Mouse (Mus musculus) neural tube, embryonic 14.5 days (tissue): Measurements from ENCODE around the gene Lrrc8c. TPM values are rescaled to one million over a fixed set of nuclear protein-coding genes. Genes with fewer than 3 reads are reported as not detected.

ENCODE experiments used
- ATAC-seq: fragments of 200-750 bp; cut with Nextera tagmentation; 2 replicates; pipeline ENCODE4 v1.8.0; 2017; ENCODE audit warnings: low read depth, mild to moderate bottlenecking, moderate TSS enrichment, moderate library complexity
- H3K27ac ChIP-seq: fragments of 300-500 bp; sonication (generic); 2 replicates; pipeline ENCODE4 v1.5.1; 2014; ENCODE audit warnings: low read depth, mild to moderate bottlenecking, control low read depth, low read length, moderate library complexity, mixed read lengths
- H3K27me3 ChIP-seq: fragments of 300-500 bp; sonication (generic); 2 replicates; pipeline ENCODE4 v1.6.1; 2014; ENCODE audit warnings: low read length; ENCODE audit not compliant: control insufficient read depth, insufficient read depth
- H3K36me3 ChIP-seq: fragments of 300-500 bp; sonication (generic); 2 replicates; pipeline ENCODE4 v1.6.1; 2014; ENCODE audit warnings: low read length, mixed read lengths; ENCODE audit not compliant: control insufficient read depth, insufficient read depth
- H3K4me1 ChIP-seq: fragments of 300-500 bp; sonication (generic); 2 replicates; pipeline ENCODE4 v1.6.1; 2014; ENCODE audit warnings: low read length; ENCODE audit not compliant: control insufficient read depth, insufficient read depth
- H3K4me2 ChIP-seq: fragments of 300-500 bp; sonication (generic); 2 replicates; pipeline ENCODE4 v1.6.1; 2014; ENCODE audit warnings: mild to moderate bottlenecking, low read depth, low read length, control low read depth
- H3K4me3 ChIP-seq: fragments of 300-500 bp; sonication (generic); 2 replicates; pipeline ENCODE4 v1.5.1; 2014; ENCODE audit warnings: low read depth, low read length, control low read depth, mixed read lengths
- H3K9ac ChIP-seq: fragments of 300-500 bp; sonication (generic); replicated peaks from 2 replicates; pipeline ENCODE4 v1.6.1; 2014; ENCODE audit warnings: low read depth, mild to moderate bottlenecking, control low read depth, low read length, mixed read lengths
- H3K9me3 ChIP-seq: fragments of 300-500 bp; sonication (generic); 2 replicates; pipeline ENCODE4 v1.6.1; 2016; ENCODE audit warnings: low read length; ENCODE audit not compliant: control insufficient read depth
- WGBS: fragments of 180-500 bp; shearing (Covaris S2); extraction: QIAGEN DNeasy Blood & Tissue Kit; methylation state at CpG from one replicate; pipeline ENCODE4 v1.1.7; 2014; 5-methylcytosine and 5-hydroxymethylcytosine counted together
- polyA plus RNA-seq: library from polyadenylated mRNA; unstranded; fragments of >200 nt; fragmentation: Nextera tagmentation; extraction: Ambion mirVana; gene quantifications from 2 replicates; pipeline ENCODE4 v1.2.1, GENCODE M21; 2014

Gene Lrrc8c
- polyA plus RNA-seq, 1 experiment from 2014 or later: 14.2 TPM

GRCm38 (mm10) chr5:105558517-105558916 lies 39.3 kb downstream of the Lrrc8c start:
- H3K4me3 ChIP-seq: no peak overlapping the region
- H3K36me3 ChIP-seq: no peaks in the 10 kb centered on the region
- H3K4me1 ChIP-seq: no peaks in the 10 kb centered on the region
- no peak overlapping the region for H3K27ac ChIP-seq
- 92% methylated on average over 4 of the region's 4 CpGs for WGBS
- no peak for ATAC-seq
- no peak overlapping the region for H3K4me2 ChIP-seq
- H3K9ac ChIP-seq: no peak overlapping the region
- H3K27me3 ChIP-seq: no peaks in the 10 kb centered on the region
- H3K9me3 ChIP-seq: no peaks in the 10 kb centered on the region

GRCm38 (mm10) chr5:105561926-105562325 lies 42.7 kb downstream of the Lrrc8c start:
- no peak for ATAC-seq
- Histone ChIP-seq H3K27me3 (no peaks in the 10 kb centered on the region), H3K36me3 (no peaks in the 10 kb centered on the region), H3K4me1 (no peaks in the 10 kb centered on the region), H3K9me3 (no peaks in the 10 kb centered on the region), H3K4me3 (no peak overlapping the region), H3K4me2 (no peak overlapping the region), H3K9ac (no peak overlapping the region), H3K27ac (no peak overlapping the region)

- no peak overlapping the region for H3K4me3 ChIP-seq
- no peaks in the 10 kb centered on the region for H3K9me3 ChIP-seq
- no peaks in the 10 kb centered on the region for H3K36me3 ChIP-seq
- H3K27me3 ChIP-seq: no peaks in the 10 kb centered on the region
- no peak for ATAC-seq
- no peak overlapping the region for H3K9ac ChIP-seq
- no peak overlapping the region for H3K27ac ChIP-seq
- WGBS: 91% methylated on average over 4 of the region's 4 CpGs
- H3K4me1 ChIP-seq: no peaks in the 10 kb centered on the region
- no peak overlapping the region for H3K4me2 ChIP-seq
These were observed 45.6 kb downstream of the Lrrc8c start for GRCm38 (mm10) chr5:105564761-105565160.

- Histone ChIP-seq H3K9me3 (no peaks in the 10 kb centered on the region), H3K4me3 (no peak overlapping the region), H3K9ac (no peak overlapping the region), H3K27ac (no peak overlapping the region), H3K4me1 (no peaks in the 10 kb centered on the region), H3K4me2 (no peak overlapping the region), H3K36me3 (no peaks in the 10 kb centered on the region), H3K27me3 (no peaks in the 10 kb centered on the region)
- WGBS: 92% methylated on average over 4 of the region's 4 CpGs
- no peak for ATAC-seq
These were observed 46.6 kb downstream of the Lrrc8c start for GRCm38 (mm10) chr5:105565824-105566223.

- no peak for ATAC-seq
- WGBS: 61% methylated on average over 7 of the region's 7 CpGs
- H3K4me2 ChIP-seq: no peak overlapping the region
These were observed 47.7 kb downstream of the Lrrc8c start for GRCm38 (mm10) chr5:105566852-105567412.

GRCm38 (mm10) chr5:105568043-105568747 lies 49.0 kb downstream of the Lrrc8c start:
- Histone ChIP-seq H3K27ac (no peak overlapping the region), H3K4me3 (no peak overlapping the region), H3K27me3 (no peaks in the 10 kb centered on the region), H3K4me2 (no peak overlapping the region), H3K4me1 (no peaks in the 10 kb centered on the region), H3K36me3 (no peaks in the 10 kb centered on the region), H3K9me3 (no peaks in the 10 kb centered on the region), H3K9ac (no peak overlapping the region)
- no peak for ATAC-seq
- 74% methylated on average over 6 of the region's 6 CpGs for WGBS

More at GRCm38 (mm10) chr5:105566852-105567412, 47.7 kb downstream of the Lrrc8c start:
- Histone ChIP-seq H3K9me3 (no peaks in the 10 kb centered on the region), H3K4me1 (no peaks in the 10 kb centered on the region), H3K4me3 (no peak overlapping the region), H3K27ac (no peak overlapping the region), H3K36me3 (no peaks in the 10 kb centered on the region), H3K27me3 (no peaks in the 10 kb centered on the region), H3K9ac (no peak overlapping the region)

- no peak overlapping the region for H3K4me2 ChIP-seq
- H3K36me3 ChIP-seq: no peaks in the 10 kb centered on the region
- H3K9me3 ChIP-seq: no peaks in the 10 kb centered on the region
- H3K27ac ChIP-seq: no peak overlapping the region
- no peaks in the 10 kb centered on the region for H3K27me3 ChIP-seq
- no peak overlapping the region for H3K9ac ChIP-seq
- 95% methylated on average over 2 of the region's 2 CpGs for WGBS
- no peaks in the 10 kb centered on the region for H3K4me1 ChIP-seq
- no peak for ATAC-seq
- no peak overlapping the region for H3K4me3 ChIP-seq
These were observed 50.0 kb downstream of the Lrrc8c start for GRCm38 (mm10) chr5:105569168-105569567.

- no peak overlapping the region for H3K9ac ChIP-seq
- H3K4me3 ChIP-seq: no peak overlapping the region
- no peak for ATAC-seq
- H3K36me3 ChIP-seq: no peaks in the 10 kb centered on the region
- H3K9me3 ChIP-seq: no peaks in the 10 kb centered on the region
- H3K4me2 ChIP-seq: no peak overlapping the region
- 72% methylated on average over 5 of the region's 5 CpGs for WGBS
- no peaks in the 10 kb centered on the region for H3K27me3 ChIP-seq
- H3K4me1 ChIP-seq: no peaks in the 10 kb centered on the region
- no peak overlapping the region for H3K27ac ChIP-seq
These were observed 53.0 kb downstream of the Lrrc8c start for GRCm38 (mm10) chr5:105572160-105572692.

- no peak overlapping the region for H3K4me2 ChIP-seq
- no peaks in the 10 kb centered on the region for H3K4me1 ChIP-seq
- H3K36me3 ChIP-seq: no peaks in the 10 kb centered on the region
- no peak overlapping the region for H3K27ac ChIP-seq
- ATAC-seq: no peak
- H3K9me3 ChIP-seq: no peaks in the 10 kb centered on the region
- 74% methylated on average over 7 of the region's 7 CpGs for WGBS
- no peak overlapping the region for H3K4me3 ChIP-seq
- no peak overlapping the region for H3K9ac ChIP-seq
- H3K27me3 ChIP-seq: no peaks in the 10 kb centered on the region
These were observed 53.7 kb downstream of the Lrrc8c start for GRCm38 (mm10) chr5:105572876-105573275.
